In genomic region chr1:86916355-86916984, GRCm38 (mm10) we compare ENCODE assay signal across 14 mouse cellular contexts.
DNase-seq lines count a peak whose midpoint lies in the region; ATAC-seq and TF ChIP-seq lines count a peak whose summit lies in the region.
"Had no signal": no experiment of that assay in that cellular context is flagged by ENCODE, and none has a peak within 500 bp of the region (broad histone marks: within the 10 kb centered on the region; RNA-seq: fewer than 3 reads in every experiment).

No protein-coding gene starts in this region.

- no peak overlapping the region for H3K4me2 ChIP-seq in heart, embryonic 12.5 days
- H3K4me2 ChIP-seq in liver, embryonic 13.5 days = peak overlapping the region; percentile 40

- H3K4me1 ChIP-seq in heart, embryonic 12.5 days (replicated peaks) = peaks cover 6% of the 10 kb centered on the region; the same call in 1 of the 2 replicates
- H3K4me1 ChIP-seq in G1E (ENCODE audit: insufficient read depth, low read depth, low read length) = peaks cover 14% of the 10 kb centered on the region
- peaks cover 20% of the 10 kb centered on the region for H3K4me1 ChIP-seq in liver, embryonic 13.5 days (replicated peaks)

- H3K27me3 ChIP-seq in heart, embryonic 12.5 days (replicated peaks) = no peaks in the 10 kb centered on the region
- no peaks in the 10 kb centered on the region for H3K27me3 ChIP-seq in G1E (ENCODE audit: insufficient read depth, low read length)
- no peaks in the 10 kb centered on the region for H3K27me3 ChIP-seq in liver, embryonic 13.5 days

- no peak overlapping the region for H3K27ac ChIP-seq in heart, embryonic 12.5 days (ENCODE audit: poor library complexity, severe bottlenecking)
- H3K27ac ChIP-seq in liver, embryonic 13.5 days = peak overlapping the region; percentile 73

- no peak overlapping the region for H3K4me3 ChIP-seq in heart, embryonic 12.5 days
- H3K4me3 ChIP-seq in G1E (ENCODE audit: low read depth, low read length) = no peak overlapping the region
- H3K4me3 ChIP-seq in liver, embryonic 13.5 days (replicated peaks) = no peak overlapping the region

- no peaks in the 10 kb centered on the region for H3K36me3 ChIP-seq in heart, embryonic 12.5 days
- H3K36me3 ChIP-seq in G1E (replicated peaks) = peaks cover 5% of the 10 kb centered on the region
- H3K36me3 ChIP-seq in liver, embryonic 13.5 days = no peaks in the 10 kb centered on the region

- H3K9ac ChIP-seq in heart, embryonic 12.5 days = no peak overlapping the region
- peak overlapping the region; percentile 22; the same call in 1 of the 2 replicates for H3K9ac ChIP-seq in liver, embryonic 13.5 days

- peak; percentile 79 for DNase-seq in heart, adult 11 months
- DNase-seq in G1E (ENCODE audit: low spot score) = no peak
- peak; percentile 65 for DNase-seq in liver, embryonic 13.5 days
- no peak for DNase-seq in urinary bladder, postnatal 14 days (ENCODE audit: low spot score)
- no peak for DNase-seq in B cell, adult 2 months
- DNase-seq: adrenal gland, postnatal 25 days; cerebellum, adult 11-12 months; kidney, postnatal 14 days; layer of hippocampus, adult 9-11 months had no signal

- ATAC-seq in heart, embryonic 12.5 days (ENCODE audit: insufficient number of reproducible peaks, low FRiP score) = no peak
- ATAC-seq in G1E (ENCODE audit: extremely low read depth, insufficient number of reproducible peaks, low FRiP score, poor library complexity, severe bottlenecking) = peak; percentile 68
- peak; percentile 91 for ATAC-seq in erythroblast, adult 5-6 weeks (replicated peaks; ENCODE audit: low FRiP score, poor library complexity, severe bottlenecking)
- peak; percentile 99 for ATAC-seq in liver, embryonic 13.5 days (ENCODE audit: low read depth)
- ATAC-seq in inflammation-experienced regulatory T-cells, adult 6 months = no peak
- ATAC-seq: intestine, postnatal 0 days; lung, postnatal 0 days had no signal

- 72% methylated on average over 8 of the region's 8 CpGs for WGBS in heart, embryonic 12.5 days
- 22% methylated on average over 8 of the region's 8 CpGs for WGBS in liver, embryonic 13.5 days (ENCODE audit: insufficient replicate concordance)

- TF ChIP-seq CTCF in G1E (IDR thresholded peaks at IDR 0.05; ENCODE audit: low read depth, low read length) = no peak

- no peaks in the 10 kb centered on the region for H3K9me3 ChIP-seq in heart, embryonic 12.5 days (replicated peaks)
- no peaks in the 10 kb centered on the region for H3K9me3 ChIP-seq in G1E (replicated peaks)
- no peaks in the 10 kb centered on the region for H3K9me3 ChIP-seq in liver, embryonic 13.5 days (replicated peaks)

Comparison
In these comparisons a context has a peak if more than half of its experiments do, and no peak if none do; other contexts are left out.
1. DNase-seq: peak in heart, adult 11 months (single experiment) and liver, embryonic 13.5 days (single experiment); none in G1E (single experiment), urinary bladder, postnatal 14 days (single experiment) and B cell, adult 2 months (0 of 2).
2. ATAC-seq: peak in G1E (single experiment), erythroblast, adult 5-6 weeks (single experiment) and liver, embryonic 13.5 days (single experiment); none in heart, embryonic 12.5 days (single experiment) and inflammation-experienced regulatory T-cells, adult 6 months (single experiment).